Mouse (Mus musculus): Measurements from ENCODE around the gene Eloa.

Gene Eloa

DNA sequence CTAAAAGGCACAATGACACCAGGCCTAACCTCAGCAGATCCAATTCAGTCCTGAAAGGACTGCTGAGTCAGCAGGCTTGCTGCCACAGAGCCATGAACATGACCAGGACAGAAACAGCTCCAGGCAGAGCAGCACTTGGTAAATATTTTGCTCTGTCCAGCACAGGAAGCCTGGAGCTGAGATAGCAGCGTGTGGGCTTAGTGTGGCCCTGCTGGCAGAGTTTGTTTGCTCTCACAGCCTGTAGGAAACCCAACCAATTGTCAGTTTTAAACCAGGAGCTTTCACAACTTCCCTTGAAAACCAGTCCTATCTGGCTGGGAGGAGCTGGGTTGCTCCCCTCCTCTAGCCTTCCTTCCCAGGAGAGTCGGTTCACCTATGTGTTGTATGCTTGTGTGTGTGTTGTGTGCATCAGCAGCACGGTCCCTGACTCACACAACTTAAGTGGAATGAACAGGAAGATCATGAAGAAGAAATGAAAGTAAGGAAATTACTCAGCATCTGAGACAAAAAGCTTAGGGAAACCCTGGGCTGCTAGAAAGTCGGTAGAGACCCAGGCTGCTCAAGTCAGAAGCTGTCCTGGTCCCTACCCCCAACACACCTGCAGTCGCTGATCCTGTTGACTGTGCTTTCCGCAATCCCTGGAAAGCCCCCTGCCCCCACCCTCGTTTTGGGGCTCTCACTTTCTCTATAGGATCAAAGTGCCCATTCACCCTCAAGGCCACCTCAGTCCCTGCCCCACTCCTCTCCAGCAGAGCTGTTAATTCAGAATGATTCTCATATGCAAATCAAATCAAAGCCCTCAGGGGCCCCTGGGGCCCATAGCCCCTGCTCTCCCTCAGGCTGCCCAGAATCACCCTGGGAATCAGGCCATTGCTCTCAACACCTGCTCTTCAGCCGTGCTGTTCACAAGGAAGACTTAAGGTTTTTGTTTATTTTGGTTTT, 9.7 kb upstream of the Eloa start:
- DNase-seq (ENCODE audit: low read depth, low spot score) = peak; percentile 47

GRCm38 (mm10) chr4:136028689-136029088, 7.1 kb upstream of the Eloa start:
- peak; percentile 27 for DNase-seq (ENCODE audit: low read depth, low spot score)

DNA sequence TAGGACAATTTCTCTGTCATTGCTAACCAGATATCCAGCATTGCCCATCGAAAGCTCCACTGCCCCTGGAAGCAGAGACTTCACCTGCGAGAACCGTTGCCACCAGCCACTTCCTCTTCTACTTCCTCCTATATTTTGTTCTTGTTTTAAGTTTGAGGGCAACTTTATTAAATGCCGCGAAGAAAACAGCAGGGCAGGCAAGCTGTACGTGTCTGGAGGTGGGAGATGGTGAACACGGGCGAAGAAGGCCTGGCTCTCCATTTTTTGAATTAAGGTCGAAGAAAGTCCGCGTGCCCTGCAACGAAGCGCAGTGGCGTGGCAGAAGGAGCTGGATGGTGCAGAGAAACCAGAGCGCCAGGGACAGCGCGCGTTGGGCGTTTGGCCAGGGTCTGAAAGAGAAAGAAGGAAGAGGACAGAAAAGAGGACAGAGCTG, 6.6 kb upstream of the Eloa start:
- no peak for DNase-seq (ENCODE audit: low read depth, low spot score)

- DNase-seq (ENCODE audit: low read depth, low spot score) = no peak
Observed at GRCm38 (mm10) chr4:136027416-136028131, 6.0 kb upstream of the Eloa start.

- no peak for DNase-seq (ENCODE audit: low read depth, low spot score)
Observed at GRCm38 (mm10) chr4:136025350-136025749, 3.8 kb upstream of the Eloa start.

DNA sequence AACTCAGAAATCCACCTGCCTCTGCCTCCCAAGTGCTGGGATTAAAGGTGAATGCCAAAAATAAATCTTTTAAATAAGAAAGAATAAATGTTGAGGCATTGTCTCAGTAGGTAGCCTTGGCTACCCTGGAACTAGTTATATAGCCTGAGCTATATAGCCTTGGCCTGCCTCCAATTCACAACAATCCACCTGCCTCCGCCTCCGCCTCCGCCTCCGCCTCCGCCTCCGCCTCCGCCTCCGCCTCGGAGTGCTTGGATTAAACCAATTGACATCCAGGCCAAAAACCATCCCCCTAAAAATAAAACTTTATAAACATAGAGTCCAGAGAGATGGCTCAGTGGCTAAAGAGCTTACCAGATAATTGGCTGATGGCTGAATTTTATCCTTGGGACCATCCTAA, 1.4 kb upstream of the Eloa start:
- no peak for DNase-seq (ENCODE audit: low read depth, low spot score)

DNA sequence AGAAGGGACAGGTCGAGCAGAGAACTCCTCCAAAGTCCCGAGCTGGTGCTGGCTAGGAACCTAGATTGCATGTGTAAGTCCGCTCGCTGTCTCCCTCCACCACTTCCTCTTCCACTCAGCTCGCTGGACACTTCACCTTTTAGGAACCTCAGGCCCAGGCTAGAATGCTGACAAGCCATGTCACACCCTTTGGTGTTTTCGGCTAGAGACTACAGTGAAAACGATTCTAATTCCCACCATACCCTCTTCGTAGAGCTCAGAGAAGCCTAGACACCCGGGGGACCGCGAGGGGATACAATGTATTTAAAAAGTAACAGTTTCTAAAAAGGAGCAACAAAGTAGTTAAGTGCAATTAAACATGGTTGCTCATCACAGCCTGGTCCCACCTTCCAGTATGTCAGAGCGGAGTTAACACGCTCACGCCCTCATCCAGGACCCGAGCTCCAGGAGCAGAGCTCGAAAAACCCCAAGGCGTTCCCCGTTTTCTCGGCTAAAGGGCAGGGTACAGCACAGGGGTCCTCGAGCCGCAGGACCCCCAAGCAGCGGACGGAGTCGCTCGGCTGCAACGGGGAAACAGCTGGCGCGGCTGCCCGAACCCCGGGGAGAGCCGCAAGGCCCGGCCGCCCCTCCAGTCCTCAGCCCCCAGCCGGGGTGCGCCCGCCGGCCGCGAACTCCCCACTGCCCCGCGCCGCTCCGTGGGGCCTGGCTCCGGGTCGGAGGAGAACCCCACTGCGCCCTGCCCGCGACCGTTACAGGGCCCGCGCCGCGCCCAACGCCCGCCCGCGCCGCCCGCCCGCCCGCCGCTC, 617 bp downstream of the Eloa start:
- peak; percentile 33 for DNase-seq (ENCODE audit: low read depth, low spot score)

- no peak for DNase-seq (ENCODE audit: low read depth, low spot score)
Observed at GRCm38 (mm10) chr4:136016059-136016602, 5.4 kb downstream of the Eloa start.

GRCm38 (mm10) chr4:136010586-136010985, 11.0 kb downstream of the Eloa start:
- DNase-seq (ENCODE audit: low read depth, low spot score) = no peak

DNA sequence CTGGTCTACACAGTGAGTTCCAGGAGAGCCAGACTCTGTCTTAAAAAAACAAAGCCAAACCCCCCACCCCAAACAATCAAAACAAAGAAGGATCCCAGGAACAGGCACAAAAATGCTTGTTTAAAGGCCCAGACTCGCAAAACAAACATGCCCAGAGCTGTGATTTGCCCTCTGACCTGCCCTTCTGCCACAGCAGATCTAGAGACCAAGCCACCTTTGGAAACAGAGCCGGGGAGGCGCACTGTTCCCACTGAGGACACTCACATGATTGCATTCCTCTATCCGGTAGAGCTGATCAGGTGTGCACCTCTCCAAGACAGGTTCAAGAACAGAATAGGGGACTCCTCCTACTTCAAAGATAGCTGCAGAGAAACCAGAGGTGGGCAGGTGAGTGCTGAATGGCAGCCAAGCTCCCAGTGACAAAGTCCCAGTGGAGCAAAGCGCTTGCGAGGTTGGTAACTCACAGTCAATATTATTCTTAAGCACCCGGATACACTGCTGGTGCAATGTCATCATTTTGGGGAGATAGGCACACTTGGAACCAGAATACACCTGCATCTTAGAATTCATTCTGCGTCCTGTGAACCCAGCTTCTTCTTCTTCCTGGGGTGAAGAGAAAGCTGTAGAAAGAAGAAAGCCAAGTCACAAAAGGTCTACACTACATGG, 12.6 kb downstream of the Eloa start:
- no peak for DNase-seq (ENCODE audit: low read depth, low spot score)

- DNase-seq (ENCODE audit: low read depth, low spot score) = no peak
Observed at GRCm38 (mm10) chr4:136006821-136007220, 14.7 kb downstream of the Eloa start.

DNA sequence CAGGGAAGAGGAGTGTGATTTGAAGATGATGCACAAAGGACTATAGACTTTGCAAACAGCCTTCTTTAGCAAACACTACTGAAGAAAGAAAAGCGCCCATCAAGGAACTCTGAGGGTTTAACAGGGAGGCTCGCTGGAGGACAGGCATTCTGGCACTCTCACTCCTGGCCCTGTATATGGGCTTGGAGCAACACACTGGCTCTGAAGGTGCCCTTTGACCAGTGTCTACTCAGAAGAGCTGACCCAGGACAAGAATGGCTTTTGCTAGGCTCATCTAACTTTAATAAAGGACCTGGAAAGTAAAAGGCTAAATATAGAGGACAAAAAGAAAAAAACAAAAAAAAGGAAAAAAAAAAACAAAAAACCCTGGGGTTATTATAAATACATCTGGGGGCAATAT, 16.6 kb downstream of the Eloa start:
- no peak for DNase-seq (ENCODE audit: low read depth, low spot score)

DNA sequence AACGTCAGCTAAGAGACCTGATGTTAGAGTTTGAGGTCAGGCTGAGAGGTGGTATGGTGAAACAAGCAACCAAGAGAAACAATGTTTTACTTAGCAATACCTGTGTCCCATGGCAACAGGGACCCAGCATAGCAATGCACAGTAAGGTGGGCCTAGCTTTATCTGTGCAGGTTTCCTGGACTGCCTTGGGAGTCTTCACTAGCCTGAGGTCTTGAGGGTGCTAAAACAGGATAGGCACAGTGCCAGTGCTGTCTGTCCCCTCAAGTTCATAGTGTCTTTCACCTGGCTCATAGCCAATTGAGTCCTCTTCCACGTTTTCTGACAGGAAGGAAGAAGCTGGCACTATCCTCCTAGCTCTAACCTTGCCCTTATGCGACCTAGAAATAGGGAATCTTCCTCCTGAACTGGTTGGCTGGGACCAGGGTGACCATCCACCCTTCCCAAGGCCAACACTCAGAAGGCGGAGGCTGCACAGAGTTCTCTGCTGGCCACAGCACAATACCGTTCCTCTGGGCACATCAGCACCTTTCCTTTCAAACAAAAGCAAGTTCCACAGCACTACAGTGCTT, 17.4 kb downstream of the Eloa start:
- no peak for DNase-seq (ENCODE audit: low read depth, low spot score)

GRCm38 (mm10) chr4:135995118-135995517, 26.4 kb downstream of the Eloa start:
- DNase-seq (ENCODE audit: low read depth, low spot score) = no peak

GRCm38 (mm10) chr4:135993941-135994340, 27.6 kb downstream of the Eloa start:
- no peak for DNase-seq (ENCODE audit: low read depth, low spot score)

GRCm38 (mm10) chr4:135987714-135988113, 33.8 kb downstream of the Eloa start:
- no peak for DNase-seq (ENCODE audit: low read depth, low spot score)

- DNase-seq (ENCODE audit: low read depth, low spot score) = peak; percentile 96
Observed at GRCm38 (mm10) chr4:135986943-135987710, 34.4 kb downstream of the Eloa start, which contains the start of gene Pithd1. Gene Pithd1 (minus strand): TSS chr4:135987264.

DNA sequence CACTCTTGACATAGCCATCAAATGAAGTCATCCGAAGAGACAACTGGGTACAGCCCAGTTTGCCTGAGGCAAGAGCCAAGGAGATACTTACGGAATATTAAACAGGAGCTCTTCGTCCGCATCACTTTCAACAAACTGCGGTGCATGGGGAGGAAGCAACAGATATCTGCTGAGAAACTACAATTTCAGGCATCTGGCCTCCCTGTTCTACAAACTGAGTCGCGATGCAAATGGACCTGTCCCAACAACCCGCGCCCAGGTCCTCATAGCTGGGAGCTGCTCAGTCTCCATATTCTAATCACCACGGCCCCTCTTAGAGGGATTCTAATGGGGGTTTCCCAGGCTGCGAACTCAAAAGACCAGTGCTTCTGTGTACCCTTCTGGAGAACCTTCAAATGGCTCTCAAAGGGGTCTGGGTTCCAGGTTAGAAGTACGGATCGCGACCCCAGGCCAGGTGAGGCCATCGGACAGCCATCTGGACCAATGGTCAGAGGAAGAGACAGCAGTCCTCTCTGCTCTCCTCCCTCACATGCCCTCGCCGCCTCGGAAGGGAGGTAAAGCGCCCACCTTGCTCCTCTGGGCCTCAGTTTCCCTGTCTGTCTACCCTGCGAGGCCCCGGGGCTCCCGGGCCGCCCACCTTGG, 35.1 kb downstream of the Eloa start:
- DNase-seq (ENCODE audit: low read depth, low spot score) = no peak

GRCm38 (mm10) chr4:135985769-135986168, 35.8 kb downstream of the Eloa start:
- no peak for DNase-seq (ENCODE audit: low read depth, low spot score)
